Mouse (Mus musculus): ENCODE results near the gene Cit. TPM values are rescaled to one million over a fixed set of nuclear protein-coding genes. Genes with fewer than 3 reads are reported as not detected.

The Cit gene
- total RNA-seq, 2 experiments from 2014 or later: 4.2 to 8.0 TPM

- DNase-seq: no peak
Observed at GRCm38 (mm10) chr5:115850250-115851028, 5.4 kb downstream of the Cit start.

- no peak for DNase-seq
Observed at GRCm38 (mm10) chr5:115851029-115851365, 5.9 kb downstream of the Cit start.

- DNase-seq: no peak
Observed at GRCm38 (mm10) chr5:115852431-115852830, 7.4 kb downstream of the Cit start.

- DNase-seq: no peak
Observed at GRCm38 (mm10) chr5:115853691-115854090, 8.6 kb downstream of the Cit start.

- DNase-seq: peak; percentile 36 to 55
Observed at GRCm38 (mm10) chr5:115854370-115854769, 9.3 kb downstream of the Cit start.

- DNase-seq: no peak
Observed at GRCm38 (mm10) chr5:115858652-115859051, 13.6 kb downstream of the Cit start.

GRCm38 (mm10) chr5:115859461-115859860, 14.4 kb downstream of the Cit start:
- no peak for DNase-seq

GRCm38 (mm10) chr5:115861991-115862390, 16.9 kb downstream of the Cit start:
- no peak for DNase-seq

- no peak for DNase-seq
Observed at GRCm38 (mm10) chr5:115862439-115862838, 17.4 kb downstream of the Cit start.

GRCm38 (mm10) chr5:115866296-115866695, 21.2 kb downstream of the Cit start:
- no peak for DNase-seq

- DNase-seq: no peak
Observed at GRCm38 (mm10) chr5:115868540-115868939, 23.5 kb downstream of the Cit start.

- DNase-seq: no peak
Observed at GRCm38 (mm10) chr5:115869198-115869597, 24.1 kb downstream of the Cit start.

- no peak for DNase-seq
Observed at GRCm38 (mm10) chr5:115871153-115871552, 26.1 kb downstream of the Cit start.

- no peak for DNase-seq
Observed at GRCm38 (mm10) chr5:115872106-115872505, 27.0 kb downstream of the Cit start.

- no peak for DNase-seq
Observed at GRCm38 (mm10) chr5:115872956-115873355, 27.9 kb downstream of the Cit start.

- DNase-seq: no peak
Observed at GRCm38 (mm10) chr5:115877425-115877824, 32.3 kb downstream of the Cit start.

GRCm38 (mm10) chr5:115882165-115882564, 37.1 kb downstream of the Cit start:
- peak; percentile 14 to 27 for DNase-seq

- DNase-seq: no peak
Observed at GRCm38 (mm10) chr5:115884429-115884828, 39.4 kb downstream of the Cit start.

GRCm38 (mm10) chr5:115893772-115894171, 48.7 kb downstream of the Cit start:
- DNase-seq: no peak

GRCm38 (mm10) chr5:115897036-115897435, 52.0 kb downstream of the Cit start:
- no peak for DNase-seq

- peak; percentile 72 to 79 for DNase-seq
Observed at GRCm38 (mm10) chr5:115907037-115908009, 62.2 kb downstream of the Cit start.

GRCm38 (mm10) chr5:115908251-115908650, 63.2 kb downstream of the Cit start:
- DNase-seq: no peak

- DNase-seq: no peak
Observed at GRCm38 (mm10) chr5:115908699-115909098, 63.6 kb downstream of the Cit start.

Data from adrenal gland, postnatal 36 days (tissue).